Mouse (Mus musculus): ENCODE measurements at regions not wholly inside any gene's neighbourhood (a gene's known extent, or its start where the extent isn't known, plus 50 kb on each side); places are given as distances from the start of the nearest gene placed in this dataset.

GRCm38 (mm10) chr7:73325503-73325902 is 49.8 kb upstream of the Rgma start:
- Histone ChIP-seq H3K4me3 (ENCODE audit: insufficient read depth, poor library complexity, severe bottlenecking) (no peak overlapping the region), H3K36me3 (ENCODE audit: control insufficient read depth, insufficient read depth) (no peaks in the 10 kb centered on the region), H3K79me3 (ENCODE audit: low read depth) (no peaks in the 10 kb centered on the region), H3K79me2 (ENCODE audit: control insufficient read depth, insufficient read depth) (no peaks in the 10 kb centered on the region), H3ac (ENCODE audit: control insufficient read depth, insufficient read length, low read depth) (no peak overlapping the region), H3K27me3 (ENCODE audit: control insufficient read depth, insufficient read depth, insufficient read length) (no peaks in the 10 kb centered on the region)
- TF ChIP-seq USF1 (IDR thresholded peaks at IDR 0.05; ENCODE audit: low read depth) (no peak), FOSL1 (IDR thresholded peaks at IDR 0.05; ENCODE audit: insufficient read depth, low read length, poor library complexity, severe bottlenecking) (no peak)
